Mouse (Mus musculus): ENCODE data around the gene Atg10. TPM values are rescaled to one million over a fixed set of nuclear protein-coding genes. Genes with fewer than 3 reads are reported as not detected.

Gene Atg10
- total RNA-seq, 1 experiment from 2014 or later = 11.7 TPM

GRCm38 (mm10) chr13:91156949-91157348 lies 66.8 kb downstream of the Atg10 start:
- no peak for ATAC-seq (replicated peaks in 1 of 2; ENCODE audit: insufficient read depth in 1 of 2, low FRiP score in 2 of 2, low TSS enrichment in 1 of 2, low read depth in 1 of 2, poor library complexity in 2 of 2, severe bottlenecking in 2 of 2)

- ATAC-seq (replicated peaks in 1 of 2; ENCODE audit: insufficient read depth in 1 of 2, low FRiP score in 2 of 2, low TSS enrichment in 1 of 2, low read depth in 1 of 2, poor library complexity in 2 of 2, severe bottlenecking in 2 of 2) = no peak
These were observed 67.5 kb downstream of the Atg10 start for GRCm38 (mm10) chr13:91156308-91156707.

- peak in 1 of 2 experiments; percentile 56; a peak in 1 of 4 replicates for ATAC-seq (replicated peaks in 1 of 2; ENCODE audit: insufficient read depth in 1 of 2, low FRiP score in 2 of 2, low TSS enrichment in 1 of 2, low read depth in 1 of 2, poor library complexity in 2 of 2, severe bottlenecking in 2 of 2)
These were observed 68.2 kb downstream of the Atg10 start for GRCm38 (mm10) chr13:91155429-91156207.

GRCm38 (mm10) chr13:91154622-91155021 lies 69.1 kb downstream of the Atg10 start:
- ATAC-seq (replicated peaks in 1 of 2; ENCODE audit: insufficient read depth in 1 of 2, low FRiP score in 2 of 2, low TSS enrichment in 1 of 2, low read depth in 1 of 2, poor library complexity in 2 of 2, severe bottlenecking in 2 of 2) = no peak

GRCm38 (mm10) chr13:91136337-91136736 lies 87.4 kb downstream of the Atg10 start:
- no peak for ATAC-seq (replicated peaks in 1 of 2; ENCODE audit: insufficient read depth in 1 of 2, low FRiP score in 2 of 2, low TSS enrichment in 1 of 2, low read depth in 1 of 2, poor library complexity in 2 of 2, severe bottlenecking in 2 of 2)

GRCm38 (mm10) chr13:91133334-91133890 lies 90.4 kb downstream of the Atg10 start:
- ATAC-seq (replicated peaks in 1 of 2; ENCODE audit: insufficient read depth in 1 of 2, low FRiP score in 2 of 2, low TSS enrichment in 1 of 2, low read depth in 1 of 2, poor library complexity in 2 of 2, severe bottlenecking in 2 of 2) = no peak

GRCm38 (mm10) chr13:91129071-91129470 lies 94.7 kb downstream of the Atg10 start:
- ATAC-seq (replicated peaks in 1 of 2; ENCODE audit: insufficient read depth in 1 of 2, low FRiP score in 2 of 2, low TSS enrichment in 1 of 2, low read depth in 1 of 2, poor library complexity in 2 of 2, severe bottlenecking in 2 of 2) = 0 out of 4 replicates have a peak, but pooled peaks of 1 of the 2 experiments have one; percentile 19

- no peak for ATAC-seq (replicated peaks in 1 of 2; ENCODE audit: insufficient read depth in 1 of 2, low FRiP score in 2 of 2, low TSS enrichment in 1 of 2, low read depth in 1 of 2, poor library complexity in 2 of 2, severe bottlenecking in 2 of 2)
These were observed 95.2 kb downstream of the Atg10 start for GRCm38 (mm10) chr13:91128581-91128980.

- ATAC-seq (replicated peaks in 1 of 2; ENCODE audit: insufficient read depth in 1 of 2, low FRiP score in 2 of 2, low TSS enrichment in 1 of 2, low read depth in 1 of 2, poor library complexity in 2 of 2, severe bottlenecking in 2 of 2) = no peak
These were observed 105.6 kb downstream of the Atg10 start for GRCm38 (mm10) chr13:91118156-91118555.

- ATAC-seq (replicated peaks in 1 of 2; ENCODE audit: insufficient read depth in 1 of 2, low FRiP score in 2 of 2, low TSS enrichment in 1 of 2, low read depth in 1 of 2, poor library complexity in 2 of 2, severe bottlenecking in 2 of 2) = no peak
These were observed 108.9 kb downstream of the Atg10 start for GRCm38 (mm10) chr13:91114880-91115279.

GRCm38 (mm10) chr13:91107308-91107946 lies 116.3 kb downstream of the Atg10 start:
- ATAC-seq (replicated peaks in 1 of 2; ENCODE audit: insufficient read depth in 1 of 2, low FRiP score in 2 of 2, low TSS enrichment in 1 of 2, low read depth in 1 of 2, poor library complexity in 2 of 2, severe bottlenecking in 2 of 2) = no peak

- no peak for ATAC-seq (replicated peaks in 1 of 2; ENCODE audit: insufficient read depth in 1 of 2, low FRiP score in 2 of 2, low TSS enrichment in 1 of 2, low read depth in 1 of 2, poor library complexity in 2 of 2, severe bottlenecking in 2 of 2)
These were observed 121.5 kb downstream of the Atg10 start for GRCm38 (mm10) chr13:91102238-91102637.

- ATAC-seq (replicated peaks in 1 of 2; ENCODE audit: insufficient read depth in 1 of 2, low FRiP score in 2 of 2, low TSS enrichment in 1 of 2, low read depth in 1 of 2, poor library complexity in 2 of 2, severe bottlenecking in 2 of 2) = no peak
These were observed 123.4 kb downstream of the Atg10 start for GRCm38 (mm10) chr13:91100417-91100816.

GRCm38 (mm10) chr13:91094851-91095250 lies 128.9 kb downstream of the Atg10 start:
- ATAC-seq (replicated peaks in 1 of 2; ENCODE audit: insufficient read depth in 1 of 2, low FRiP score in 2 of 2, low TSS enrichment in 1 of 2, low read depth in 1 of 2, poor library complexity in 2 of 2, severe bottlenecking in 2 of 2) = no peak

GRCm38 (mm10) chr13:91094196-91094595 lies 129.6 kb downstream of the Atg10 start:
- peak; percentile 46 to 61 for ATAC-seq (replicated peaks in 1 of 2; ENCODE audit: insufficient read depth in 1 of 2, low FRiP score in 2 of 2, low TSS enrichment in 1 of 2, low read depth in 1 of 2, poor library complexity in 2 of 2, severe bottlenecking in 2 of 2)

- peak; percentile 64 to 68; a peak in 3 of 4 replicates for ATAC-seq (replicated peaks in 1 of 2; ENCODE audit: insufficient read depth in 1 of 2, low FRiP score in 2 of 2, low TSS enrichment in 1 of 2, low read depth in 1 of 2, poor library complexity in 2 of 2, severe bottlenecking in 2 of 2)
These were observed 130.2 kb downstream of the Atg10 start for GRCm38 (mm10) chr13:91093610-91094009.

- peak; percentile 59 to 63 for ATAC-seq (replicated peaks in 1 of 2; ENCODE audit: insufficient read depth in 1 of 2, low FRiP score in 2 of 2, low TSS enrichment in 1 of 2, low read depth in 1 of 2, poor library complexity in 2 of 2, severe bottlenecking in 2 of 2)
These were observed 130.6 kb downstream of the Atg10 start for GRCm38 (mm10) chr13:91093162-91093561.

- ATAC-seq (replicated peaks in 1 of 2; ENCODE audit: insufficient read depth in 1 of 2, low FRiP score in 2 of 2, low TSS enrichment in 1 of 2, low read depth in 1 of 2, poor library complexity in 2 of 2, severe bottlenecking in 2 of 2) = 0 out of 4 replicates have a peak, but pooled peaks of 1 of the 2 experiments have one; percentile 15
These were observed 132.0 kb downstream of the Atg10 start for GRCm38 (mm10) chr13:91091731-91092190.

Measured in hematopoietic stem cell, adult 5-6 weeks (primary cell).